Mouse (Mus musculus) heart, postnatal 36 days (tissue): ENCODE data around the gene Lrrc42. TPM values are rescaled to one million over a fixed set of nuclear protein-coding genes. Genes with fewer than 3 reads are reported as not detected.

ENCODE experiments used
- DNase-seq, 2 experiments: peaks; one replicate each; pipeline ENCODE4 v3.0.0; 2021 to 2022
- intact Hi-C: fragments of 180-260 bp; cut with DNase I; formaldehyde crosslinking; loops from one replicate; pipeline ENCODE4 v1.15.1; 2025
- total RNA-seq, 2 experiments: library from RNA; stranded (reverse); gene quantifications; 2 replicates each; pipeline ENCODE4 v1.2.3; 2021

Lrrc42 gene
- total RNA-seq, 2 experiments from 2014 or later: 12.5 to 13.5 TPM

- DNase-seq: no peak
- intact Hi-C loops: loop anchor here (2.0 to 5.0 kb wide), 3 partner anchors 60 to 115 kb away; partner anchors contain the start of genes Ndc1, Tceanc2 and Tmem59
Observed at GRCm38 (mm10) chr4:107252522-107252921, 810 bp downstream of the Lrrc42 start.

- peak in 1 of 2 experiments; percentile 25 for DNase-seq
- intact Hi-C loops: loop anchor here (1.0 to 5.0 kb wide), 2 partner anchors 99 to 117 kb away; partner anchors contain the start of gene Ndc1
Observed at GRCm38 (mm10) chr4:107250494-107250893, 2.8 kb downstream of the Lrrc42 start.

GRCm38 (mm10) chr4:107249471-107249870 is 3.9 kb downstream of the Lrrc42 start:
- DNase-seq: no peak
- intact Hi-C loops: no loop called here

DNA sequence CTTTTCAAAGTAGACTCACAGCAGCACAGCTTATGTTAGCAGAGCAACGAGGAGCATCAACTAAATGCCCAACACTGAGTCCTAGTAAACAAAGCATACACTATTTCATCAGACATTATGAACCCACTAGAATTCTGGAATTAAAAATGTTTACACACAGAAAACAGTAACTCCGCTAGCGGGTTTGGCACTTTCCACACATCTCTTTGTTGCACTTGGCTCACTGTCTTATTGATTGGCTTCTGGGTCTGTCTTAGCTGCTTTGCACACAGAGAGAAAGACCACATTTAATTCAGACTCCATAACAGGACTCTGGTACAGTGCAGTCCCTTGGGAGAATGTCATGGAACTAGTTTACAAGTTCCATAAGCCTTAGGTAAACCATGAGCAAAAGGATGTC is 5.3 kb downstream of the Lrrc42 start:
- no peak for DNase-seq
- intact Hi-C loops: no loop called here

GRCm38 (mm10) chr4:107247110-107247509 is 6.2 kb downstream of the Lrrc42 start:
- peak in 1 of 2 experiments; percentile 11 for DNase-seq
- intact Hi-C loops: no loop called here

- intact Hi-C loops: no loop called here
- no peak for DNase-seq
Observed at GRCm38 (mm10) chr4:107246040-107246439, 7.3 kb downstream of the Lrrc42 start.

DNA sequence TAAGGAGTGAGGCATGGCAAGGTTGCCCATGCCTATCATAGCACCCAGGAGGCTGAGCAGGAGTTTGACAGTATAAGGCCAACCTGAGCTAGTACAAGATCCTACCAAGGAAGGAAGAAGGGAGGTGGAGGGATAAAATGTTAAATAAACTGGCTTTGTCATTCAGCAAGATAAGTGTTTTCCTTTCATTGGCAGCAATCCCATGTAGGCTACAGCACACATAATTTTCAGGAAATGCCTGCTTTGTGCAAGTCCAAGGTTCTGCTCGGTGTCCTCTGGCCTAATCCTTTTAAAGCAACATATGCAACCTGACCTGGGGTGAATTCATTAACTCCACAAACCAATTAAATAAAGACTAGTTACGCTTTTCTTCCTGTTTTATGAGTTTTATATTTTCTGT is 8.0 kb downstream of the Lrrc42 start:
- intact Hi-C loops: no loop called here
- DNase-seq: no peak

DNA sequence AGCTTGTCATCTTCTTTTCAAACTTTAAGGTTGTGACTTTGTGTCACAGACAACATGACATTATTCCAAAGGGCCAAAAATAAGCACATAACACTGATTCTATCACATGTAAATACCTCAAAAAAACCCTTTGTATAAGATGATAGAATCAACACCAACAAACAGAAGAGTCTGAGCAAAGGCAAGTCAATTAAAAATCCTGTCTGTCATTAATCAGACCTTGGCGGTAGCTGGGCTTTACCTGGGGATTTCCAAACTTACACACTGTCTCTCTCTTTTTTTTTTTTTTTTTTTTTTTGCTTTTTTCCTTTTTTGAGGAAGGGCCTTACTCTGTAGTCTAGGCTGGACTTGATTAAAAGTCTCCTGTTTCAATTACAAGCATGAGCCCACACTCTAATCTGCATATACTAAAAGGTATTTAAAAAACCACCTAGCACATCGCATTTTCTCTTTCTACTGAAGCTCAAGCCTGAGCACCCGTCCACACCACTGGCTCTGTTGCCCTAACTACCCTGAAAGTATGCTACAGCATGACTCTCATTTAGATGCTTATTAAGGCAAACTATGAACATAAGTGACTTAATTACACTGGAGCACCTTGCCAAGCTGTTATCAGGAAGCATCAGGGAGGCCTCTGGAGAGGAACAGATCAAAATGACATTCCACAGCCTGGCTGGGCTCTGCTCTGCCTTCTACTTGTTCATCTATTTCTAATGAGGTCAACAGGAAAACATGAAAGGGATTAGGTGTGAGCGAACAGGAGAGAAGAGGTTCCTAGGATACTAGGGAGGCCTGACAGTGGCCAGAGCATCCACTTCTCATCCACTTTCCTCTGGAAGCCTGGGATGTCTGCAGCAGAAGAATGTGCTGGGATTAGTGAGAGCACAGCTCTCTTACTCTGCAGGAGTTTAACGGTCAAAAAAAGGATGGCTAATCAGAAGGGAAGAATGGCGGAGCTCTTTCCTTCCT is 9.7 kb downstream of the Lrrc42 start:
- DNase-seq: no peak
- intact Hi-C loops: no loop called here

- intact Hi-C loops: no loop called here
- no peak for DNase-seq
Observed at GRCm38 (mm10) chr4:107240196-107240595, 13.1 kb downstream of the Lrrc42 start.

- intact Hi-C loops: no loop called here
- no peak for DNase-seq
Observed at GRCm38 (mm10) chr4:107238253-107238652, 15.1 kb downstream of the Lrrc42 start.

- intact Hi-C loops: no loop called here
- DNase-seq: no peak
Observed at GRCm38 (mm10) chr4:107232219-107232618, 21.1 kb downstream of the Lrrc42 start.

DNA sequence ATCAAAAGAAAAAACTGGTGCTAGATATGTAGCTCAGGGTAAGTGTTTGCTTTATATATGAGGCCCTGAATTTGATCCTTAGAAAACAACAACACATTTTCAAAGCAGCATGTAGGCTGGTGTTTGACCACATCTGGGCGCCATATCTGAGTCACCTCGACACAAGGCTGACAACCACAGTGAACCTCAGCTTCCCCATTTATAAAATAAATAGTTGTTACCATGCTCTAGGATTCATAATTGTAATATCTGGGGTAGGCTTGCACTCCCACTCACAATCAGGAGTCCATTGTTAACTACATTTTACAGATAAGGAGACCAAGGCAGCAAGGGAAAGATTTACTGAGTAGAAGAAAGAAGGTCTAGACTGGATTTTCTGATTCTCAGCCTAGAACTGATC is 27.0 kb downstream of the Lrrc42 start:
- intact Hi-C loops: no loop called here

DNA sequence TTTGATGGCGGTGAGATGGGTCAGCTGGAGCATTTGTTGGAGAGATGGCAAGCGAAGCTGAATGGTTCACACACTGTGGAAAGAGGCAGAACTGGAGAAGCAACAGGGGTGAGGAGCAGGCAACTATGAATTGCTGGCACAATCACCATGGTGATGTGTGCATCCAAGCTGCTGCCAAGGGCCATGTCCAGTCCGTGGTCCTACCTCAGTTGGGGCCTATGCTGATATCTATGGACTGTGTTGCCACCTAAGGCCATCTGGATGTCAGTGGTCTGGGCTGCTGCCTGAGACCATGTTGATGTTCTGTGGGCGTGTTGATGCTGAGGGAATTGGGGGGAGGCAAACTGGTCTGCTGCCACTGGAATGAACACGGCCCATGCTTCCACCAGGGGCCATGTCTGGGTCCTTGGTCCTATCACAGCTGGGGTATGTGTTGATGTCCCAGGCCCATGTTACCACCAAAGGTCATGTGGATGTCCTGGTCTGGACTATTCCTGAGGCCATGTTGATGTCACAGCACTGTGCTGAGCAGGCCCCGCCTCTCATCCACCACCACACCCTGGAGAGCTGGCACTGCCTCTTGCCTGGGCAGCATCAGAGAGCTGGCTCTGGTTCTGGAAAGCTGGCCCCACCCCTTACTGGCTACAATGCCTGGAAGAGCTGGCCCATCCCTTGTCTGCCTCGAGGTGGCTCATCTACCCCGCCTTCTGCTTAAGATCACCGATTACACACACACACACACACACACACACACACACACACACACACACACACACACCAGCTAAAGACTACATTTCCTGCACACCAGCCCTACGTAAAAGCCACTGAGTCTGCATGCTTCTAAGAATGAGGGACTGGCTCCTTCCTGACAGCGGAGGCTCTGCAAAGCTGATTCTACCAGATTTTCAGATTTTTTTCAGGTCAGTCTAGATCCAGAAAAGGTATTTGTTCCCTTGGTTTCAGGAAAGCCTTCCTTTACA is 29.8 kb downstream of the Lrrc42 start:
- peak; percentile 53 to 57 for DNase-seq
- intact Hi-C loops: no loop called here

More for the DNA sequence above, 27.0 kb downstream of the Lrrc42 start:
- no peak for DNase-seq

- intact Hi-C loops: no loop called here
- no peak for DNase-seq
Observed at GRCm38 (mm10) chr4:107221524-107221923, 31.8 kb downstream of the Lrrc42 start.

GRCm38 (mm10) chr4:107217574-107217973 is 35.8 kb downstream of the Lrrc42 start:
- no peak for DNase-seq
- intact Hi-C loops: no loop called here

DNA sequence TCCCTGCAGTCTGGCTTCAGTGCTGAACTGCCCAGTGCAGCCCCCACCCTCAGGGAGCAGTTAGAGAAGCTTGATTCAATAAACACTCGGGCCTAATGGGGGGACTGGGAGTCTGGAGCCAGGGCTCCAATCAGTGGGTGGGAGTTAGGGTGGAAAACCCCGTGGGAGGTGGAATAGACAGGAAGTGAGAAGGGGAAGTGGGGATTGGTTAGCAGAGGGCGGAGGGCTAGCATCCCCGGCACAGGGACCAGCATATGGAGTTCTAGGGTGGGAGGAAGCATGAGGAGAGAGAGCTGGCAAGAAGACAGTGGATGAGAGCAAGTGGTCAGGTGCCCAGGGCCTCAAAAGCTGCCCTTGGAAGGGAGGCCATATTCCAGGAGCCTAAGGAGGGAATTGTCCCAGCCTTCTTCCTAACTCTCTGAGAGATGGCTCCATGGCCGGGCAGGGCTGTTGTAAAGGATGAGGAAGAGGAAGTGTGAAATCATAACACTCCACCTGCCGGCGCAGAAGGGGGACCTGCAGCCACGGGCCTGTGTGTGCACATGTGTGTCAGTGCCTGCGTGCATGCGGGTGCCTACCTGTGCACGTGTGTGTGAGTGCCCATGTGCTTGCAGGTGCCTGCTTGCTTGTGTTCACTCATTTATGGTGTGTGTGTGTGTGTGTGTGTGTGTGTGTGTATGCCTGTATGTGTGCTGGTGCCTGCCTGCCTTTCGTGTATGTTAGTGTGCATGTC is 39.9 kb downstream of the Lrrc42 start:
- no peak for DNase-seq
- intact Hi-C loops: no loop called here

DNA sequence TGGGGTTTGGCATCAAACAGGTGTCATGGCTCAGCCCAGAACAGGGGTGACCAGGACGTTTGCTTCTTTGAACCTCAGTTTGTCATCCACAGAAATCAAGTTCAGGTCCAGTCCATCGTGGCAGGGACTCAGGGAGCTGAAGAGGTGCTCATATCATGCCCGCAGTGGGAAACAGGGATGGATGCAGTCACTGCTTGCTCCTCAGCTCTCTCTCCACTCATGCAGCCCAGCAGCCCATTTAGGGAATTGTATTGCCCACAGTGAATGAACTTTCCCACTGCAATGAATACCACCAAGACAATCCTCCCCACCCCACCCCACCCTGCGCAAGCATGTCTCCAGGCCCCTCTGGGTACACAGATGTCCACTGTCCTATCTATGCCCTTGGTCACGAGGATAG is 41.4 kb downstream of the Lrrc42 start:
- no peak for DNase-seq
- intact Hi-C loops: no loop called here

DNA sequence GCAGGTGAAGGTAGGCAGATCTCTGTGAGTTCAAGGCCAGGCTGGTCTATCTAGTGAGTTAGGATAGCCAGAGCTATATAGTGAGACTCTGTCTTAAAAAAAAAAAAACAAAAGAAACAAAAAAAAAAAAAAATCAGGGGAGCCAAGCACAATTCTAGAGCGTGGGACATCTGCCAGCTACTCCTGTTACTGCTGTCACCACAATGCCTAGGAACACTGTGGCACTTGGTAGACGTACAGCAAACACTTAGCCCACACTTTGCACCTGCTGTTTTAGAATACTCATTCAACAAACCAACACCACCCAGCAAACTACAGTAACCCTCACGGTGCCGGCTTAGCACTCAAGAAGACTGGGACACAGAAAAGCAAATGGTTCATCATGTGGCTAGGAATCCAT is 41.9 kb downstream of the Lrrc42 start:
- intact Hi-C loops: no loop called here
- no peak for DNase-seq

- DNase-seq: no peak
- intact Hi-C loops: no loop called here
Observed at GRCm38 (mm10) chr4:107210483-107211097, 42.7 kb downstream of the Lrrc42 start.

DNA sequence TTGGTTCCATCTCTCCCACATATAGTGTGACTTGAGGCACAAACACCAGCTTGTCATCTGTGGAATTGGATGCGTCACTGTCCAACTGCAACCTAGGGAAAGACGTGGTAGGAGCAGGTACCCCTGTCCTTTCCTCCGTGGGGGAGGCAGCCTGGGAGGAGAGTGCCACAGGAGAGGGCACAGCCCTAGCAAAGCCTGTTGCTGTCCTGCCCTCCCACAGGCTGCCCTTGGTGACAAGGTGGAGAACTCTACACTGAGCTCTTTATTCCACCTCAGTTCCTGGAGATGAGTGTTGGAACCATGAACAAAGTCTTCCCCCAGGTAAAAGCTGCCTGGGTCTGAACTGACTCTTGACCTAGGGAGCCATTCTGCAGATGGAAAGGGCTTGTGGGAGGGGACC is 44.5 kb downstream of the Lrrc42 start, which contains the start of gene Ldlrad1:
Gene Ldlrad1 (plus strand): TSS at position 301 of the 400 bp plus-strand sequence.
- intact Hi-C loops: no loop called here

More for the DNA sequence above, 44.5 kb downstream of the Lrrc42 start, which contains the start of gene Ldlrad1:
- DNase-seq: no peak
